Mouse (Mus musculus) spleen, postnatal 0 days (tissue): ENCODE data around the gene Gm10436. TPM values are rescaled to one million over a fixed set of nuclear protein-coding genes. Genes with fewer than 3 reads are reported as not detected.

Source experiments
- polyA plus RNA-seq: library from polyadenylated mRNA; unstranded; fragments of >200 nt; fragmentation: Nextera tagmentation; extraction: Ambion mirVana; gene quantifications from 2 replicates; pipeline ENCODE4 v1.2.1, GENCODE M21; 2015

Gm10436 gene
- not detected in 2 replicates for polyA plus RNA-seq

DNA sequence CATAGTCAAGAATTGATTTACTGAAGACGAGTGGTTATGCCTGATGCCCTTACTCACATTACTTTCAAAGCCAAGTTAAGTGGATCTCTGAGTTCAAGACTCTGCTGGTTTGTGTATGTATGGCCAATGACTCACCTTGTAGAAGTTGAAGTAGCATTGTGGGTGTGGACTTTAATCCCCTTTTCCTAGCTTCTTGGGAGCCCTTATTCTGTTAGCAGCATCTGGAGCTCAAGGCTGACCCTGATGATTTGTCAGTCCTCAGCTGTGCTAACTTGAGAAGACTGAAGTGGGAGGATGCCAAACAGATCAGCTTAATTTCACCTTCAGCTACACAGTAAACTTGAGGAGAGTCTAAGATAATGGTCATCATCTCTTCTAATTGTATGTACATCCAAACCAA, at the start of gene Gm10436:
TSS of gene Gm10436 (minus strand) at position 101 of the 400 bp plus-strand sequence.

Other genes with a start within 250 kb of the Gm10436 start
- not detected in 2 replicates for gene Gm2042, start 228.0 kb downstream of the Gm10436 start, polyA plus RNA-seq
- gene Gm2075, start 170.3 kb downstream of the Gm10436 start, polyA plus RNA-seq: not detected in 2 replicates
- not detected in 2 replicates for gene Gm6803, start 163.3 kb downstream of the Gm10436 start, polyA plus RNA-seq
- not detected in 2 replicates for gene Gm2056, start 155.1 kb downstream of the Gm10436 start, polyA plus RNA-seq
- gene Gm16368, start 98.4 kb downstream of the Gm10436 start, polyA plus RNA-seq: not detected in 2 replicates
- not detected in 2 replicates for gene Gm8332, start 68.0 kb upstream of the Gm10436 start, polyA plus RNA-seq
- not detected in 2 replicates for gene Gm5662, start 92.4 kb upstream of the Gm10436 start, polyA plus RNA-seq
- gene Gm5039, start 141.9 kb upstream of the Gm10436 start, polyA plus RNA-seq: not detected in 2 replicates
- gene Adck1, start 178.4 kb upstream of the Gm10436 start, polyA plus RNA-seq: 6.5 and 8.3 TPM in 2 replicates